24 mouse cellular contexts compared by ENCODE assay signal in genomic region chr1:191261861-191262260, GRCm38 (mm10). TPM values are rescaled to one million over a fixed set of nuclear protein-coding genes. Genes with fewer than 3 reads are reported as not detected.
DNase-seq lines count a peak whose midpoint lies in the region; ATAC-seq and TF ChIP-seq lines count a peak whose summit lies in the region.
"Had no signal": no experiment of that assay in that cellular context is flagged by ENCODE, and none has a peak within 500 bp of the region (broad histone marks: within the 10 kb centered on the region; RNA-seq: fewer than 3 reads in every experiment).

No protein-coding gene starts in this region.

- no peak for TF ChIP-seq CTCF in layer of hippocampus, adult 2 months (conservative IDR thresholded peaks at IDR 0.05)

- no peak overlapping the region for H3K4me2 ChIP-seq in lung, embryonic 15.5 days
- H3K4me2 ChIP-seq: embryonic facial prominence, embryonic 12.5 days; liver, embryonic 15.5 days; stomach, embryonic 15.5 days had no signal

- no peaks in the 10 kb centered on the region for H3K9me3 ChIP-seq in lung, embryonic 15.5 days
- H3K9me3 ChIP-seq: embryonic facial prominence, embryonic 12.5 days; liver, embryonic 15.5 days; megakaryocyte, embryonic 14.5 days; stomach, embryonic 15.5 days had no signal

- H3K27ac ChIP-seq in lung, embryonic 15.5 days: no peak overlapping the region
- peak overlapping the region; percentile 21; the same call in 1 of the 2 replicates for H3K27ac ChIP-seq in macrophage
- H3K27ac ChIP-seq in layer of hippocampus, adult 2 months: no peak overlapping the region
- H3K27ac ChIP-seq: embryonic facial prominence, embryonic 12.5 days; heart, adult 2 months; hindbrain, postnatal 0 days; kidney, postnatal 0 days; liver, embryonic 15.5 days; stomach, embryonic 15.5 days had no signal

- DNase-seq in lung, adult 18-20 months: no peak
- peak; percentile 41 for DNase-seq in brain, adult 2 months (ENCODE audit: low read depth, low spot score)
- DNase-seq in embryo, embryonic 11 days: peak; percentile 41
- no peak for DNase-seq in layer of hippocampus, adult 2 months (ENCODE audit: low spot score in 2 of 2)
- no peak for DNase-seq in cerebellum, postnatal 10 days
- no peak for DNase-seq in layer of hippocampus, postnatal 10 days (ENCODE audit: low spot score in 2 of 2)
- DNase-seq: adrenal gland, adult 2 months; cerebellum, postnatal 25 days; heart, adult 2 months; heart, postnatal 4 days; kidney, adult 11 months; lung, postnatal 14 days; thymus, adult 18-20 months; thymus, postnatal 4 days had no signal

- peak; percentile 16; the same call in 1 of the 2 replicates for ATAC-seq in lung, embryonic 15.5 days (ENCODE audit: borderline replicate concordance, extremely low read depth, low FRiP score, low TSS enrichment)
- ATAC-seq: hindbrain, postnatal 0 days had no signal

- peaks cover 3% of the 10 kb centered on the region; the same call in 1 of the 2 replicates for H3K27me3 ChIP-seq in lung, embryonic 15.5 days
- H3K27me3 ChIP-seq: embryonic facial prominence, embryonic 12.5 days; stomach, embryonic 15.5 days had no signal

- peaks cover 14% of the 10 kb centered on the region for H3K4me1 ChIP-seq in lung, embryonic 15.5 days
- H3K4me1 ChIP-seq: stomach, embryonic 15.5 days had no signal

- H3K79me2 ChIP-seq in macrophage (ENCODE audit: inconsistent target): no peaks in the 10 kb centered on the region; the same call in 1 of the 2 replicates

- WGBS in lung, embryonic 15.5 days: 37% methylated on average over 6 of the region's 6 CpGs
- WGBS in macrophage (ENCODE audit: missing documents): 92% methylated on average over 6 of the region's 6 CpGs

- no peak overlapping the region for H3K9ac ChIP-seq in lung, embryonic 15.5 days
- H3K9ac ChIP-seq: embryonic facial prominence, embryonic 12.5 days; liver, embryonic 15.5 days; stomach, embryonic 15.5 days had no signal

- H3K36me3 ChIP-seq in lung, embryonic 15.5 days: no peaks in the 10 kb centered on the region
- no peaks in the 10 kb centered on the region for H3K36me3 ChIP-seq in macrophage (ENCODE audit: inconsistent target)
- H3K36me3 ChIP-seq: embryonic facial prominence, embryonic 12.5 days; liver, embryonic 15.5 days; stomach, embryonic 15.5 days had no signal

- H3K4me3 ChIP-seq in lung, embryonic 15.5 days: no peak overlapping the region
- no peak overlapping the region for H3K4me3 ChIP-seq in macrophage (ENCODE audit: inconsistent target)
- H3K4me3 ChIP-seq in layer of hippocampus, adult 2 months: no peak overlapping the region
- H3K4me3 ChIP-seq: embryonic facial prominence, embryonic 12.5 days; erythroblast, embryonic 14.5 days; heart, adult 2 months; liver, embryonic 15.5 days; megakaryocyte, embryonic 14.5 days; stomach, embryonic 15.5 days had no signal

RNA-seq across cellular contexts. Expression of gene Atf3, which starts 44.0 kb away (rescaled TPM):
- polyA plus RNA-seq in lung, embryonic 15.5 days (2015; fragmentation: Nextera tagmentation; extraction: Ambion mirVana): 4.1 and 4.3 TPM in 2 replicates
- 100 to 1,000 TPM in 22 of 26 experiments, 10 to 100 TPM in 4; 71.4 to 886 (median 177) TPM for total RNA-seq in macrophage (2018; cell fraction: chromatin; rRNA removed)
- total RNA-seq in macrophage (2018; cell fraction: cytosol; rRNA removed): 1,000 to 10,000 TPM in 3 of 26 experiments, 100 to 1,000 TPM in 23; 230 to 1,349 (median 405) TPM
- total RNA-seq in macrophage (2018; cell fraction: nucleus; rRNA removed): 1,000 to 10,000 TPM in 2 of 26 experiments, 100 to 1,000 TPM in 24; 130 to 1,042 (median 343) TPM
- polyA plus RNA-seq in macrophage (2018): 201 to 678 TPM (median 211 TPM) in 3 replicates
- under 1 TPM; 0.52 to 0.67 TPM for total RNA-seq in layer of hippocampus, adult 2 months (2021)
- total RNA-seq in layer of hippocampus, postnatal 10 days (2021): under 1 TPM; 0.27 to 0.73 TPM

RNA-seq across cellular contexts. Expression of gene Nenf, which starts 56.1 kb away (rescaled TPM):
- 103 and 115 TPM in 2 replicates for polyA plus RNA-seq in lung, embryonic 15.5 days (2015; fragmentation: Nextera tagmentation; extraction: Ambion mirVana)
- 10 to 100 TPM in 1 of 26 experiments, 1 to 10 TPM in 14, not detected in 11; 1.4 to 13.4 (median 2.5) TPM for total RNA-seq in macrophage (2018; cell fraction: chromatin; rRNA removed)
- total RNA-seq in macrophage (2018; cell fraction: cytosol; rRNA removed): 10 to 100 TPM; 48.8 to 69.1 (median 56.8) TPM
- 10 to 100 TPM in 18 of 26 experiments, 1 to 10 TPM in 8; 3.8 to 23.1 (median 13.1) TPM for total RNA-seq in macrophage (2018; cell fraction: nucleus; rRNA removed)
- polyA plus RNA-seq in macrophage (2018): 30.8 to 55.9 TPM (median 45.1 TPM) in 3 replicates
- 10 to 100 TPM; 61.5 to 70.8 TPM for total RNA-seq in layer of hippocampus, adult 2 months (2021)
- total RNA-seq in layer of hippocampus, postnatal 10 days (2021): 10 to 100 TPM; 74.6 to 89.2 TPM
- total RNA-seq: neutrophil, adult 5-6 weeks had no signal

Comparison
In these comparisons a context has a peak if more than half of its experiments do, and no peak if none do; other contexts are left out.
1. DNase-seq: peak in brain, adult 2 months (single experiment) and embryo, embryonic 11 days (single experiment); none in lung, adult 18-20 months (0 of 2), layer of hippocampus, adult 2 months (0 of 2), cerebellum, postnatal 10 days (0 of 2) and layer of hippocampus, postnatal 10 days (0 of 2).